Mouse (Mus musculus) forebrain, embryonic 11.5 days (tissue): Measurements from ENCODE around the gene Fbxl14. TPM values are rescaled to one million over a fixed set of nuclear protein-coding genes. Genes with fewer than 3 reads are reported as not detected.

Experiments
- ATAC-seq: fragments of 200-750 bp; cut with Nextera tagmentation; replicated peaks from 2 replicates; pipeline ENCODE4 v1.8.0; 2017; ENCODE audit warnings: moderate TSS enrichment; ENCODE audit not compliant: low FRiP score
- DNase-seq: peaks from one replicate; pipeline ENCODE4 v3.0.0-alpha.2; 2017; ENCODE audit warnings: low spot score
- H3K27ac ChIP-seq: fragments of 300-500 bp; sonication (generic); 2 replicates; pipeline ENCODE4 v1.5.1; 2014; ENCODE audit warnings: low read depth, low read length
- H3K27me3 ChIP-seq: fragments of 300-500 bp; sonication (generic); 2 replicates; pipeline ENCODE4 v1.6.1; 2014; ENCODE audit warnings: mild to moderate bottlenecking, low read length, mixed read lengths; ENCODE audit not compliant: control insufficient read depth, insufficient read depth
- H3K36me3 ChIP-seq: fragments of 300-500 bp; sonication (generic); 2 replicates; pipeline ENCODE4 v1.6.1; 2014; ENCODE audit warnings: mild to moderate bottlenecking, low read length, moderate library complexity, mixed read lengths; ENCODE audit not compliant: control insufficient read depth, insufficient read depth
- H3K4me1 ChIP-seq: fragments of 300-500 bp; sonication (generic); replicated peaks from 2 replicates; pipeline ENCODE4 v1.6.1; 2014; ENCODE audit warnings: low read length, mixed read lengths; ENCODE audit not compliant: control insufficient read depth, insufficient read depth
- H3K4me2 ChIP-seq: fragments of 300-500 bp; sonication (generic); 2 replicates; pipeline ENCODE4 v1.6.1; 2014; ENCODE audit warnings: low read depth, mild to moderate bottlenecking, low read length, moderate library complexity, mixed read lengths; ENCODE audit not compliant: severe bottlenecking
- H3K4me3 ChIP-seq: fragments of 300-500 bp; sonication (generic); 2 replicates; pipeline ENCODE4 v1.5.1; 2014; ENCODE audit warnings: low read depth, low read length
- H3K9ac ChIP-seq: fragments of 300-500 bp; sonication (generic); 2 replicates; pipeline ENCODE4 v1.6.1; 2014; ENCODE audit warnings: low read length
- H3K9me3 ChIP-seq: fragments of 300-500 bp; sonication (generic); 2 replicates; pipeline ENCODE4 v1.6.1; 2016; ENCODE audit warnings: low read length, mixed read lengths; ENCODE audit not compliant: control insufficient read depth
- WGBS: fragments of 180-500 bp; shearing (Covaris S2); extraction: QIAGEN DNeasy Blood & Tissue Kit; methylation state at CpG from one replicate; pipeline ENCODE4 v1.1.7; 2014; 5-methylcytosine and 5-hydroxymethylcytosine counted together
- polyA plus RNA-seq: library from polyadenylated mRNA; unstranded; fragments of >200 nt; fragmentation: Nextera tagmentation; extraction: Ambion mirVana; gene quantifications from 2 replicates; pipeline ENCODE4 v1.2.1, GENCODE M21; 2014

Fbxl14 gene
- polyA plus RNA-seq, 1 experiment from 2014 or later: 5.6 TPM

GRCm38 (mm10) chr6:119485486-119485885 lies 6.0 kb downstream of the Fbxl14 start:
- no peaks in the 10 kb centered on the region for H3K36me3 ChIP-seq
- no peaks in the 10 kb centered on the region for H3K27me3 ChIP-seq
- H3K9me3 ChIP-seq: no peaks in the 10 kb centered on the region
- DNase-seq (no peak), ATAC-seq (no peak)
- no peak overlapping the region for H3K27ac ChIP-seq
- no peak overlapping the region for H3K4me3 ChIP-seq
- H3K4me2 ChIP-seq: no peak overlapping the region
- no peak overlapping the region for H3K9ac ChIP-seq
- H3K4me1 ChIP-seq: peaks cover 29% of the 10 kb centered on the region
- WGBS: 22% methylated on average over 2 of the region's 2 CpGs

GRCm38 (mm10) chr6:119486381-119487084 lies 7.1 kb downstream of the Fbxl14 start:
- no peak overlapping the region for H3K4me3 ChIP-seq
- peaks cover 40% of the 10 kb centered on the region for H3K4me1 ChIP-seq
- no peak overlapping the region for H3K27ac ChIP-seq
- DNase-seq (no peak), ATAC-seq (no peak)
- H3K27me3 ChIP-seq: no peaks in the 10 kb centered on the region
- no peak overlapping the region for H3K4me2 ChIP-seq
- no peak overlapping the region for H3K9ac ChIP-seq
- 88% methylated on average over 12 of the region's 12 CpGs for WGBS
- H3K9me3 ChIP-seq: no peaks in the 10 kb centered on the region
- no peaks in the 10 kb centered on the region for H3K36me3 ChIP-seq

- Histone ChIP-seq H3K4me1 (peaks cover 42% of the 10 kb centered on the region), H3K4me3 (no peak overlapping the region), H3K4me2 (no peak overlapping the region), H3K27ac (no peak overlapping the region), H3K9me3 (no peaks in the 10 kb centered on the region), H3K36me3 (no peaks in the 10 kb centered on the region), H3K9ac (no peak overlapping the region), H3K27me3 (no peaks in the 10 kb centered on the region)
- ATAC-seq (no peak), DNase-seq (no peak)
- 90% methylated on average over 7 of the region's 7 CpGs for WGBS
These were observed 7.6 kb downstream of the Fbxl14 start for GRCm38 (mm10) chr6:119487085-119487458.

DNA sequence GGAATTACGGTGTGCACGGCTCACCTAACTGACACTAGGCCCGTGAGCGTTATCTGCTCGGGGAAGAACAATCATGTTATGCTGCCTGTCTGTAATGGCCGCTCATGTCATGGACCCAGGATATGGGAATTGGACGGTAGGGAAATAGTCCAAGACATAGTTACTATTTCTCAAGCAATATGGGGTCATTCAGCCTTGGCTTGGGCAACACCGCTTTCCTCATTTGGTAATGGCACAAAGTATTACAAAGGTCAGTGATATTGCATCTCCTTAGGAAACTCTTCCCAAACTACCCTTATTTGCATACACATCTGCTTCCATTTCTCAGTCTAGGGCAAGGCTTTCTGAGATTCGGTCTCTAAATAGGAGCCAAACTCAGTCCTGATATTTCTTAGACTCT lies 8.2 kb downstream of the Fbxl14 start:
- DNase-seq (no peak), ATAC-seq (no peak)
- Histone ChIP-seq H3K4me1 (peaks cover 44% of the 10 kb centered on the region), H3K27me3 (no peaks in the 10 kb centered on the region), H3K9me3 (no peaks in the 10 kb centered on the region), H3K36me3 (no peaks in the 10 kb centered on the region), H3K4me2 (no peak overlapping the region), H3K27ac (no peak overlapping the region), H3K9ac (no peak overlapping the region), H3K4me3 (no peak overlapping the region)
- WGBS: 91% methylated on average over 9 of the region's 9 CpGs

DNA sequence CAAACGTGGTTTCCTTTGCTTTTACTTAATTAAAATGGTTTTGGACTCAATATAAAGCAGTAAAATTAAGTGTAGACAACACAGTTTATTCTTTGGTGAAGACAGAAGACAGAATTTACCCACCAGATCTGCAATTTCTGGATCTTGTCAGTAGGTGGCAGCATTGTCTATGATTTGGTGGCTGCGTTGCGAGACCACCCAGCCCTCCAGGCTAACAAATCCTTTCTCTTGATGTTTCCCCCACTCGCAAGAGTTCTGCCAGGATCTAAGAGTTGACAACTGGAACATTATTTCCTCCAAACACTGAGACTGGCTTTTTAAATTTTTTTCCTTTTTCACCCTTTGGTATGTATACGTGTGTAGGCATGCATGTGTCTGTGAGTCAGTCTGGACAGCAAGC lies 10.3 kb downstream of the Fbxl14 start:
- H3K4me1 ChIP-seq: peaks cover 37% of the 10 kb centered on the region
- WGBS: 7% methylated on average over 5 of the region's 5 CpGs
- no peaks in the 10 kb centered on the region for H3K27me3 ChIP-seq
- no peaks in the 10 kb centered on the region for H3K9me3 ChIP-seq
- no peak overlapping the region for H3K9ac ChIP-seq
- H3K4me3 ChIP-seq: no peak overlapping the region
- no peak overlapping the region for H3K4me2 ChIP-seq
- ATAC-seq: no peak
- peak; percentile 86 for DNase-seq
- H3K36me3 ChIP-seq: no peaks in the 10 kb centered on the region
- H3K27ac ChIP-seq: no peak overlapping the region

DNA sequence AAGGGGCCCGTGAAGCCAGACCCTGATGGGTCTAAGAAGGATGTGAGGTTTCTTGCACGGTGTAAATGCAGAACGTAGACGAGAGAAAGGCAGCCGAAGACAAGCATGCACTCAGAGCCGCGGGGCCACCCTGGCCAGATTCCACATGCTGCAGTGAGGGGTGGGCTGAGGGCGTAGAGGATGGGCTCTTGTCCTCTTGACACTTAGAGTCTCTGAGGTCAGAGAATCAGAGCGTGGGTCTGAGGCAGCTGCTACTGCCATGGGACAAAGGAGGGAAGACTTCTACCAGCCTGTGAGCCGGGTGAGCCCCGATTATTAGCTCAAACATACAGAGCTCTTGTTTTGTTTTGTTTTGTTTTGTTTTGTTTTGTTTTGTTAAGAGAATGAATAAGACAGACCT lies 11.1 kb downstream of the Fbxl14 start:
- no peak overlapping the region for H3K4me3 ChIP-seq

GRCm38 (mm10) chr6:119491006-119491405 lies 11.5 kb downstream of the Fbxl14 start:
- ATAC-seq (no peak), DNase-seq (peak; percentile 66)
- H3K4me3 ChIP-seq: no peak overlapping the region
- H3K9me3 ChIP-seq: no peaks in the 10 kb centered on the region
- H3K27ac ChIP-seq: no peak overlapping the region; the same call in 1 of the 2 replicates
- H3K9ac ChIP-seq: peak overlapping the region; percentile 47
- H3K4me2 ChIP-seq: peak overlapping the region; percentile 35; the same call in 1 of the 2 replicates
- H3K4me1 ChIP-seq: peaks cover 32% of the 10 kb centered on the region
- 12% methylated on average over 11 of the region's 11 CpGs for WGBS
- no peaks in the 10 kb centered on the region for H3K36me3 ChIP-seq
- H3K27me3 ChIP-seq: no peaks in the 10 kb centered on the region

More for the DNA sequence above, 11.1 kb downstream of the Fbxl14 start:
- DNase-seq: peak; percentile 67
- peak overlapping the region; percentile 47 for H3K9ac ChIP-seq
- H3K27me3 ChIP-seq: no peaks in the 10 kb centered on the region
- no peak for ATAC-seq
- peaks cover 35% of the 10 kb centered on the region for H3K4me1 ChIP-seq
- H3K27ac ChIP-seq: no peak overlapping the region
- no peaks in the 10 kb centered on the region for H3K9me3 ChIP-seq
- no peaks in the 10 kb centered on the region for H3K36me3 ChIP-seq
- 4% methylated on average over 11 of the region's 11 CpGs for WGBS
- H3K4me2 ChIP-seq: peak overlapping the region; percentile 35; the same call in 1 of the 2 replicates

- no peaks in the 10 kb centered on the region for H3K36me3 ChIP-seq
- H3K4me2 ChIP-seq: peak overlapping the region; percentile 27; the same call in 1 of the 2 replicates
- H3K27me3 ChIP-seq: no peaks in the 10 kb centered on the region
- H3K4me3 ChIP-seq: no peak overlapping the region
- no peaks in the 10 kb centered on the region for H3K9me3 ChIP-seq
- H3K4me1 ChIP-seq: peaks cover 29% of the 10 kb centered on the region
- 8% methylated on average over 9 of the region's 9 CpGs for WGBS
- DNase-seq (peak; percentile 83), ATAC-seq (peak; percentile 81)
- H3K27ac ChIP-seq: peak overlapping the region; percentile 82
- peak overlapping the region; percentile 14; the same call in 1 of the 2 replicates for H3K9ac ChIP-seq
These were observed 12.6 kb downstream of the Fbxl14 start for GRCm38 (mm10) chr6:119491997-119492629.
